Mouse (Mus musculus): ENCODE measurements around the gene Opa1.
A peak's percentile ranks its signal among the peaks of the same experiment; 100 is the strongest.

The Opa1 gene

DNA sequence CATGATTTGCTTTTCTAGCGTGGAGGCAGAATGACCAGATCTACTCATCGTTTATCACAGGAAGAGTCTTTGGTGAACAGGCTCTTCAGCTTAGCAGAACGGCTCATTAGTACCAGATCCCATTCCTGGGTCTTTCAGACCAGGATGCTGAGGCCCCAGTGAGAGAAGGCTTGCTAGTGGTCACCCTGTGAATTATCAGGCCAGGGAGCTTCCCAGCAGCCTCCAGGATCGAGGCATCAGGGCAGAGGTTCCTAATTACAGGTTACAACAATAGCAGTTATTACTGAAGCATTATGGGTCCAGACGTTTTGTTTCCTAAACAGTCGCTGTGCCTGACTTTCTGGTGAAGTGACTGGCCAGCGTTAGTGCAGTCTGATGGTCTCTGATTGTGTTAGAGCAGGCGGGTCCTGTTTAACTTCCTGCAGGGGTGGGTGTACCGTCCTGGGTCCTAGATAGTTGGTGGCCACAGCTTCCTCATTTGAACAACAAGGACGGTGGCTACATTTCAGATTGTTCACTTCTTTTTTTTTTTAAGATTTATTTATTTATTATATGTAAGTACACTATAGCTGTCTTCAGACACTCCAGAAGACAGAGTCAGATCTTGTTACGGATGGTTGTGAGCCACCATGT, 110.2 kb downstream of the Opa1 start:
- peak; percentile 13 for DNase-seq (ENCODE audit: low read depth)

DNA sequence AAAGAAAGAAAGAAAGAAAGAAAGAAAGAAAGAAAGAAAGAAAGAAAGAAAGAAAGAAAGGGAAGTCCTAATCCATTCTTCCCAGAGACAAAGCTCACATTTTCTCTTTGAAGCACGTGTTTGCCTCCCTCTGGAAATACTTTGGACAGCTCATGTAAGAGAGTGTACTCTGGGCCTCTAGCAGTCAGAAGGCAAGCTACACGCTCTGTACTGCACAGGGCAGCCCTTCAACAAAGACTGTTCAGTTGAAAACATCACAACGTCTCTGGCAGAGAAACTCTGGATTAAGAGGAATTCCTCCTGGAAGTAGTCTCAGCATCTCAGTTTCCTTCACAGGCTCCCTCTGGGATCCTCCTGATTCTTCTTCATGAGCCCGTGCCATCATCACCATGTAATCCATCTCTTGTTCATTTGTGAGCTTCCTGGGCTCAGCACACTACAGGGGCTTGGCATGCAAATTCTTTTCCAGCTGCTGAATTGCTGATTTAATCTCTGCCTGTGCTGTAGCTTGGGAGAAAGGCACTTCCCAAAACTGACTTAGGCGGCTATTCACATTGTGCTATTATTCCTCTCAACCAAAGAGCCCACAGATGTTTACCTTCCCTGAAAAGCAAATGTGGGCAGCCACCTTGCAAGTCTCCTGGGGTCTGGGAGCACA, 114.0 kb downstream of the Opa1 start:
- no peak for DNase-seq (ENCODE audit: low read depth)

DNA sequence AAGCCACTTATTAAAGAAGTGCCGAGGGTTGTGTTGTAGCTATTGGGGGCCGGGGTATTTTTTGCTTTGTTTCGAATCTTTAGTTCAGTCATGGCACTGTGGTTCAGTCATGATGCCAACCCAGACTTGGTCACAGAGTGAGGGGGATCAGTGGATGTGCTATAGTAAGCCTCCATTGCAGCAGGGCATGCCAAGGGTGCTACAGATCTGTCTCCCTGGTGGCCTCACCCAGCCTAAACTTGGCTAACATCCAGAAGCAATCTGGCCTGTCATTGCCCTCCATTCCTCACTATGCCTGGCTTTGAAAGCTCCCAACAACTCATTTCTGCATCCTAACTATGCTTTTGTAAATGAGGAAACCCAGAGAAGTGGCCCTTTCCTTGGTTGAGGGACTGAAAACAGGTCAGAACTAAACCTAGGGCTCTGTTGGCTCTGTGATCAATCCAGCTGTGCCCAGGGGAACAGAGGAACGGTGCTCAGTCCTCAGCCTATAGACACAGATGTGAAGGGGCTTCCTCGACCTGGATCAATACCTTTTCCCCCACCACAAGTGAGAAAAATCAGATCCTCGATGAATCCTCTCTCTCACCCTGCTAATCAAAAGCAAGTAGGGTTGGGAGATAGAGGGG, 114.8 kb downstream of the Opa1 start:
- no peak for DNase-seq (ENCODE audit: low read depth)

DNA sequence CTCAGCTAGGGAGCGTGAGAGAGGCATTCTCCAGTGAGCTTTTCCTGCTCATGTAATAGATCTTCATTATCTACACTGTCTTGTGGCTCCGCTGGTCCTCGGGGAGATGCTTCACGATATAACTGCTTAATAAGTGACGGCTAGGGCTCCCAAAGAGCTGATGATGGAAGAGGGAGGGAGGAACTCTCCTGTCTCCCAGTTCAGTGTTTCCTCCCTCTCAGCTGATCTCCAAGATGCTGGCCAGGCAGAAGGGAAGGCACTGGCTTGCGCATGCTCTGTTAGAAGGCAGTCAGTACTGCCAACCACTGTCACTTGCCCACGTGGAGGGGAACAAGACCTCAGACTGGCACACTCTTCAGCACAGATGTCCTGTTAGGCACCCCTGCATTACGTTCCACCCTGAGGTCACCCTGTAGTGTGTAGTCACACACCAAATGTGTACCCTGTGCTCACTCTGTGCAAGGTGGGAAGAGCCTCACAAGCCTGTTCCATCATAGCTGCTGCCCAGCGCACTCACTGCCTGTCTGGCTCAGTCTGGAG, 115.4 kb downstream of the Opa1 start:
- DNase-seq (ENCODE audit: low read depth): no peak
